Mouse (Mus musculus) liver, postnatal 0 days (tissue): ENCODE results near the gene Ccdc77.

ENCODE experiments used
- CTCF ChIP-seq: sonication (generic); IDR thresholded peaks from 2 replicates; pipeline ENCODE4 v1.5.1; 2016; ENCODE audit warnings: antibody characterized with exemption, low read depth
- EP300 ChIP-seq: IDR thresholded peaks from 2 replicates; pipeline ENCODE4 v1.6.1; 2016; ENCODE audit warnings: antibody characterized with exemption, low read depth, mild to moderate bottlenecking

DNA sequence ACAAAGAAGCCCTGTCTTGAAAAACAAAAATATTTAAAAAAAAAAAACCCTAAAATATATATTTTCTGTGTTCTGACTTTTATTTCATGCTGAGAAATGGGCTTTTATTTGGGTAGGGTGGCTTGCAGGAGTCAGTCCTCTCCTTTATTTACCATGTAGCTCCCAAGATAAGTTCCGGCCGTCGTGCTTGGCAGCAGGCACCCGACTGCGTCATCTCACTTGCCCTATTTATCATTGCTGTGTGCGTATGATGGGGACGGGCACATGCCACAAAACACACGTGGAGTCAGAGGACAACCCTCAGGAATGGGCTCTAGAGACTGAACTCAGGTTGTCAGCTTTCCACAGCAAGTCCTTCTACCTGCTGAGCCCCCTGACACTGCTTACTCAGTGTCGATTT is 45.0 kb downstream of the Ccdc77 start:
- no peak for TF ChIP-seq CTCF
- no peak for TF ChIP-seq EP300
